Mouse (Mus musculus): ENCODE data around the gene Psmd14. TPM values are rescaled to one million over a fixed set of nuclear protein-coding genes. Genes with fewer than 3 reads are reported as not detected.

The Psmd14 gene
- polyA plus RNA-seq, 1 experiment from 2014 or later, result 269 TPM

GRCm38 (mm10) chr2:61751286-61751685 lies 39.8 kb downstream of the Psmd14 start:
- DNase-seq (ENCODE audit: low spot score, missing footprints) (peak; percentile 79), ATAC-seq (ENCODE audit: low FRiP score) (no peak)
- Histone ChIP-seq H3K4me2 (no peak overlapping the region), H3K9me3 (ENCODE audit: control insufficient read depth, low read length) (no peaks in the 10 kb centered on the region), H3K9ac (ENCODE audit: low read length) (no peak overlapping the region), H3K27ac (ENCODE audit: low read depth, low read length) (no peak overlapping the region), H3K4me1 (ENCODE audit: control insufficient read depth, insufficient read depth, low read length) (no peaks in the 10 kb centered on the region), H3K27me3 (ENCODE audit: control insufficient read depth, insufficient read depth, low read length) (no peaks in the 10 kb centered on the region), H3K36me3 (ENCODE audit: control insufficient read depth, insufficient read depth, low read length) (no peaks in the 10 kb centered on the region), H3K4me3 (ENCODE audit: low read depth, low read length) (no peak overlapping the region)
- WGBS, result 52% methylated on average over 2 of the region's 2 CpGs

GRCm38 (mm10) chr2:61752362-61752761 lies 40.9 kb downstream of the Psmd14 start:
- Histone ChIP-seq H3K4me2 (no peak overlapping the region), H3K27me3 (ENCODE audit: control insufficient read depth, insufficient read depth, low read length) (no peaks in the 10 kb centered on the region), H3K9me3 (ENCODE audit: control insufficient read depth, low read length) (no peaks in the 10 kb centered on the region), H3K4me1 (ENCODE audit: control insufficient read depth, insufficient read depth, low read length) (no peaks in the 10 kb centered on the region), H3K4me3 (ENCODE audit: low read depth, low read length) (no peak overlapping the region), H3K9ac (ENCODE audit: low read length) (no peak overlapping the region), H3K27ac (ENCODE audit: low read depth, low read length) (no peak overlapping the region), H3K36me3 (ENCODE audit: control insufficient read depth, insufficient read depth, low read length) (no peaks in the 10 kb centered on the region)
- ATAC-seq (ENCODE audit: low FRiP score) (no peak), DNase-seq (ENCODE audit: low spot score, missing footprints) (peak; percentile 75)

GRCm38 (mm10) chr2:61754989-61755388 lies 43.5 kb downstream of the Psmd14 start:
- no peak overlapping the region for H3K4me2 ChIP-seq
- H3K27me3 ChIP-seq (ENCODE audit: control insufficient read depth, insufficient read depth, low read length), result no peaks in the 10 kb centered on the region
- no peak overlapping the region for H3K27ac ChIP-seq (ENCODE audit: low read depth, low read length)
- no peak overlapping the region for H3K9ac ChIP-seq (ENCODE audit: low read length)
- H3K4me3 ChIP-seq (ENCODE audit: low read depth, low read length), result no peak overlapping the region
- no peaks in the 10 kb centered on the region for H3K9me3 ChIP-seq (ENCODE audit: control insufficient read depth, low read length)
- H3K4me1 ChIP-seq (ENCODE audit: control insufficient read depth, insufficient read depth, low read length), result no peaks in the 10 kb centered on the region
- peak; percentile 41 for DNase-seq (ENCODE audit: low spot score, missing footprints)
- ATAC-seq (ENCODE audit: low FRiP score), result no peak
- H3K36me3 ChIP-seq (ENCODE audit: control insufficient read depth, insufficient read depth, low read length), result no peaks in the 10 kb centered on the region

- Histone ChIP-seq H3K9ac (ENCODE audit: low read length) (no peak overlapping the region), H3K4me3 (ENCODE audit: low read depth, low read length) (no peak overlapping the region), H3K9me3 (ENCODE audit: control insufficient read depth, low read length) (no peaks in the 10 kb centered on the region), H3K36me3 (ENCODE audit: control insufficient read depth, insufficient read depth, low read length) (no peaks in the 10 kb centered on the region), H3K4me2 (no peak overlapping the region), H3K4me1 (ENCODE audit: control insufficient read depth, insufficient read depth, low read length) (no peaks in the 10 kb centered on the region), H3K27me3 (ENCODE audit: control insufficient read depth, insufficient read depth, low read length) (no peaks in the 10 kb centered on the region), H3K27ac (ENCODE audit: low read depth, low read length) (no peak overlapping the region)
- ATAC-seq (ENCODE audit: low FRiP score) (no peak), DNase-seq (ENCODE audit: low spot score, missing footprints) (peak; percentile 66)
- 87% methylated on average over 5 of the region's 5 CpGs for WGBS
These were observed 47.9 kb downstream of the Psmd14 start for GRCm38 (mm10) chr2:61759234-61759855.

- 87% methylated on average over 3 of the region's 3 CpGs for WGBS
- Histone ChIP-seq H3K36me3 (ENCODE audit: control insufficient read depth, insufficient read depth, low read length) (no peaks in the 10 kb centered on the region), H3K9me3 (ENCODE audit: control insufficient read depth, low read length) (no peaks in the 10 kb centered on the region), H3K27me3 (ENCODE audit: control insufficient read depth, insufficient read depth, low read length) (no peaks in the 10 kb centered on the region), H3K4me3 (ENCODE audit: low read depth, low read length) (no peak overlapping the region), H3K9ac (ENCODE audit: low read length) (no peak overlapping the region), H3K4me1 (ENCODE audit: control insufficient read depth, insufficient read depth, low read length) (no peaks in the 10 kb centered on the region), H3K27ac (ENCODE audit: low read depth, low read length) (no peak overlapping the region), H3K4me2 (no peak overlapping the region)
- DNase-seq (ENCODE audit: low spot score, missing footprints), result peak; percentile 21
- ATAC-seq (ENCODE audit: low FRiP score), result no peak
These were observed 48.5 kb downstream of the Psmd14 start for GRCm38 (mm10) chr2:61760044-61760443.

- DNase-seq (ENCODE audit: low spot score, missing footprints), result peak; percentile 81
- no peak for ATAC-seq (ENCODE audit: low FRiP score)
- no peak overlapping the region for H3K9ac ChIP-seq (ENCODE audit: low read length)
- no peaks in the 10 kb centered on the region for H3K27me3 ChIP-seq (ENCODE audit: control insufficient read depth, insufficient read depth, low read length)
- no peaks in the 10 kb centered on the region for H3K36me3 ChIP-seq (ENCODE audit: control insufficient read depth, insufficient read depth, low read length)
- H3K27ac ChIP-seq (ENCODE audit: low read depth, low read length), result no peak overlapping the region
- H3K9me3 ChIP-seq (ENCODE audit: control insufficient read depth, low read length), result no peaks in the 10 kb centered on the region
- 69% methylated on average over 6 of the region's 6 CpGs for WGBS
- no peaks in the 10 kb centered on the region for H3K4me1 ChIP-seq (ENCODE audit: control insufficient read depth, insufficient read depth, low read length)
- no peak overlapping the region for H3K4me2 ChIP-seq
- no peak overlapping the region for H3K4me3 ChIP-seq (ENCODE audit: low read depth, low read length)
These were observed 53.1 kb downstream of the Psmd14 start for GRCm38 (mm10) chr2:61764470-61765105.

GRCm38 (mm10) chr2:61765526-61765925 lies 54.0 kb downstream of the Psmd14 start:
- Histone ChIP-seq H3K27me3 (ENCODE audit: control insufficient read depth, insufficient read depth, low read length) (no peaks in the 10 kb centered on the region), H3K4me2 (no peak overlapping the region), H3K9me3 (ENCODE audit: control insufficient read depth, low read length) (no peaks in the 10 kb centered on the region), H3K9ac (ENCODE audit: low read length) (no peak overlapping the region), H3K27ac (ENCODE audit: low read depth, low read length) (no peak overlapping the region), H3K4me1 (ENCODE audit: control insufficient read depth, insufficient read depth, low read length) (no peaks in the 10 kb centered on the region), H3K36me3 (ENCODE audit: control insufficient read depth, insufficient read depth, low read length) (no peaks in the 10 kb centered on the region), H3K4me3 (ENCODE audit: low read depth, low read length) (no peak overlapping the region)
- WGBS, result 77% methylated on average over 4 of the region's 4 CpGs
- DNase-seq (ENCODE audit: low spot score, missing footprints) (peak; percentile 8), ATAC-seq (ENCODE audit: low FRiP score) (no peak)

- H3K9ac ChIP-seq (ENCODE audit: low read length), result no peak overlapping the region
- H3K27me3 ChIP-seq (ENCODE audit: control insufficient read depth, insufficient read depth, low read length), result no peaks in the 10 kb centered on the region
- no peak overlapping the region for H3K4me3 ChIP-seq (ENCODE audit: low read depth, low read length)
- ATAC-seq (ENCODE audit: low FRiP score) (no peak), DNase-seq (ENCODE audit: low spot score, missing footprints) (no peak)
- H3K4me2 ChIP-seq, result no peak overlapping the region
- no peaks in the 10 kb centered on the region for H3K9me3 ChIP-seq (ENCODE audit: control insufficient read depth, low read length)
- no peaks in the 10 kb centered on the region for H3K4me1 ChIP-seq (ENCODE audit: control insufficient read depth, insufficient read depth, low read length)
- no peaks in the 10 kb centered on the region; the same call in 1 of the 2 replicates for H3K36me3 ChIP-seq (ENCODE audit: control insufficient read depth, insufficient read depth, low read length)
- H3K27ac ChIP-seq (ENCODE audit: low read depth, low read length), result no peak overlapping the region
These were observed 69.3 kb downstream of the Psmd14 start for GRCm38 (mm10) chr2:61780794-61781193.

GRCm38 (mm10) chr2:61794960-61795359 lies 83.5 kb downstream of the Psmd14 start:
- Histone ChIP-seq H3K9ac (ENCODE audit: low read length) (no peak overlapping the region), H3K36me3 (ENCODE audit: control insufficient read depth, insufficient read depth, low read length) (no peaks in the 10 kb centered on the region), H3K4me3 (ENCODE audit: low read depth, low read length) (no peak overlapping the region), H3K4me2 (no peak overlapping the region), H3K27me3 (ENCODE audit: control insufficient read depth, insufficient read depth, low read length) (no peaks in the 10 kb centered on the region), H3K4me1 (ENCODE audit: control insufficient read depth, insufficient read depth, low read length) (no peaks in the 10 kb centered on the region), H3K27ac (ENCODE audit: low read depth, low read length) (no peak overlapping the region), H3K9me3 (ENCODE audit: control insufficient read depth, low read length) (no peaks in the 10 kb centered on the region)
- 81% methylated on average over 5 of the region's 5 CpGs for WGBS
- DNase-seq (ENCODE audit: low spot score, missing footprints) (peak; percentile 33), ATAC-seq (ENCODE audit: low FRiP score) (no peak)
